Mouse (Mus musculus): ENCODE measurements around the gene Nr2e1. TPM values are rescaled to one million over a fixed set of nuclear protein-coding genes. Genes with fewer than 3 reads are reported as not detected.

The Nr2e1 gene
- polyA plus RNA-seq, 1 experiment, result not detected

DNA sequence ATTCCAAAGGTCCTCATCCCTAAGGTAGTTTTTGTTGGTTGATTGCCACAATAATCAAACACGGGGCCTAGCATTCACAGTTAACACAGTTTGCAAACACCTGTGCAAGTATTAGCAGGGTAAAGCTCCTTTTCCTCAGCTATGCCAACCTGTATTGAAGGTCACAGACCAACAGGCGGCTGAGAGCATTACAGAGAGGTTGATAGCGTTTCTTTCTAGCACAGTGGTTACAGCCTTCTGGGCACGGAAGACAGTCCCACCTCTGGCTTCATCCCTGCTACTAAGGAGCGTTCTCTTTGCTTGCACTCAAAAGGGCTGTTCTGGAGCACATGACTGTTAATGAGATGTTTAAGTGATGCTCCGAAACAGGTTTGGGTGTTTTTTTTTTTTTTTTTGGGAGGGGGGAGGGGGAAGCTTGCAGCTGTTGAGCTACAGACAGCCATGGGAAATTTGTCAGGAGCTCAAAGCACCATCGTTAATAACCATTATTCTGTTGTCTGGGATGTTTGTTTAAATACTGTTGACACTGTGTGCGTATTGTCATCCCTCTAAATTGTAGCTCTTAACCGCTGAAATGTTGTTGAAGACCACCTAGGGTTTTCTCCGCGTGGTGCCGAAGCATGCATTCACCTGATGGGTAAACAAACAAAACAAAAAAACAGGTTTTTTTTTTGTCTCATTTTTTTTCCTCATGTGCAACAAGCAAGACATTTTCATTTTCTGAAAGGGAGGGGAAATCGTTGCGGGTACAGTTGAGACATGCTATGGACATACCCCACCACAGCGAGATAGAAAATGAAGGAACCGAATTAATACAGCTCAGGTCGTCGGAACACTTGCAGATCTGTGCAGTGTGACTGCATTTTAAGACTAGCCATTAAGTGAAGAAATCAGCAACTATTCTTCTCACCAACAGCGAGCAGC is 7.1 kb upstream of the Nr2e1 start:
- Histone ChIP-seq H3K79me3 (ENCODE audit: low read depth) (no peaks in the 10 kb centered on the region), H3K27me3 (ENCODE audit: control insufficient read depth, insufficient read depth, insufficient read length) (peaks cover 78% of the 10 kb centered on the region), H3K36me3 (ENCODE audit: control insufficient read depth, insufficient read depth) (no peaks in the 10 kb centered on the region), H3K4me3 (ENCODE audit: insufficient read depth, poor library complexity, severe bottlenecking) (no peak overlapping the region), H3K79me2 (ENCODE audit: control insufficient read depth, insufficient read depth) (no peaks in the 10 kb centered on the region), H3ac (ENCODE audit: control insufficient read depth, insufficient read length, low read depth) (no peak overlapping the region)
- TF ChIP-seq CTCF (IDR thresholded peaks at IDR 0.05; ENCODE audit: control insufficient read depth, insufficient read depth, insufficient read length), result no peak
- TF ChIP-seq MYOG (IDR thresholded peaks at IDR 0.05; ENCODE audit: control insufficient read depth, extremely low read depth, insufficient read length), result no peak
- TF ChIP-seq FOSL1 (IDR thresholded peaks at IDR 0.05; ENCODE audit: insufficient read depth, low read length, poor library complexity, severe bottlenecking), result no peak
- no peak for TF ChIP-seq MYOD1 (IDR thresholded peaks at IDR 0.05; ENCODE audit: control insufficient read depth, insufficient read length, low read depth)
- no peak for TF ChIP-seq CEBPB (IDR thresholded peaks at IDR 0.05; ENCODE audit: low read depth)
- no peak for TF ChIP-seq USF1 (IDR thresholded peaks at IDR 0.05; ENCODE audit: low read depth)
- TF ChIP-seq MAX (IDR thresholded peaks at IDR 0.05), result no peak

DNA sequence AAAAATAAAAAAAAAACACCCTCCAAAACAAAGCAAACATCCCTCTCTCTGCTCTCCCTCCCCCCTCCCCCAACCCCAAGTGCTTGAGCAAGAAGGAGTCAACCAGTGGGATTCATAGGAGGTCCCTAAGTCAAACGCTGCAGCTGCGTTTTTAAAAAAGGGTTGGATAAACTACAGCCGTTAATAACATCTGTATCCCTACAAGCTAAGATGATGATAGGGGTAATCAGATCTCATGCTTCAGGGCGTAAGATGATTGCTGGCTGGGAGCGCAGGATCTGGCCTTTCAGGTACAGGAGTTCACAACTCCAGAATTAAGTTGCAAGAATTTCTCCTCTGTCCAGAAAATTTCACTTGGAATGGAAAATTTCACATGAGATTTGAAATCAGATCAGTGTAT is 6.1 kb upstream of the Nr2e1 start:
- H3K27me3 ChIP-seq (ENCODE audit: control insufficient read depth, insufficient read depth, insufficient read length), result peaks cover 88% of the 10 kb centered on the region
- no peaks in the 10 kb centered on the region for H3K36me3 ChIP-seq (ENCODE audit: control insufficient read depth, insufficient read depth)
- no peak overlapping the region for H3K4me3 ChIP-seq (ENCODE audit: insufficient read depth, poor library complexity, severe bottlenecking)
- H3K79me3 ChIP-seq (ENCODE audit: low read depth), result no peaks in the 10 kb centered on the region
- no peak overlapping the region for H3ac ChIP-seq (ENCODE audit: control insufficient read depth, insufficient read length, low read depth)
- TF ChIP-seq MYOD1 (IDR thresholded peaks at IDR 0.05; ENCODE audit: control insufficient read depth, insufficient read length, low read depth) (no peak), CTCF (IDR thresholded peaks at IDR 0.05; ENCODE audit: control insufficient read depth, insufficient read depth, insufficient read length) (no peak), MAX (IDR thresholded peaks at IDR 0.05) (no peak), USF1 (IDR thresholded peaks at IDR 0.05; ENCODE audit: low read depth) (no peak), MYOG (IDR thresholded peaks at IDR 0.05; ENCODE audit: control insufficient read depth, extremely low read depth, insufficient read length) (no peak), CEBPB (IDR thresholded peaks at IDR 0.05; ENCODE audit: low read depth) (no peak), FOSL1 (IDR thresholded peaks at IDR 0.05; ENCODE audit: insufficient read depth, low read length, poor library complexity, severe bottlenecking) (no peak)
- H3K79me2 ChIP-seq (ENCODE audit: control insufficient read depth, insufficient read depth), result no peaks in the 10 kb centered on the region

DNA sequence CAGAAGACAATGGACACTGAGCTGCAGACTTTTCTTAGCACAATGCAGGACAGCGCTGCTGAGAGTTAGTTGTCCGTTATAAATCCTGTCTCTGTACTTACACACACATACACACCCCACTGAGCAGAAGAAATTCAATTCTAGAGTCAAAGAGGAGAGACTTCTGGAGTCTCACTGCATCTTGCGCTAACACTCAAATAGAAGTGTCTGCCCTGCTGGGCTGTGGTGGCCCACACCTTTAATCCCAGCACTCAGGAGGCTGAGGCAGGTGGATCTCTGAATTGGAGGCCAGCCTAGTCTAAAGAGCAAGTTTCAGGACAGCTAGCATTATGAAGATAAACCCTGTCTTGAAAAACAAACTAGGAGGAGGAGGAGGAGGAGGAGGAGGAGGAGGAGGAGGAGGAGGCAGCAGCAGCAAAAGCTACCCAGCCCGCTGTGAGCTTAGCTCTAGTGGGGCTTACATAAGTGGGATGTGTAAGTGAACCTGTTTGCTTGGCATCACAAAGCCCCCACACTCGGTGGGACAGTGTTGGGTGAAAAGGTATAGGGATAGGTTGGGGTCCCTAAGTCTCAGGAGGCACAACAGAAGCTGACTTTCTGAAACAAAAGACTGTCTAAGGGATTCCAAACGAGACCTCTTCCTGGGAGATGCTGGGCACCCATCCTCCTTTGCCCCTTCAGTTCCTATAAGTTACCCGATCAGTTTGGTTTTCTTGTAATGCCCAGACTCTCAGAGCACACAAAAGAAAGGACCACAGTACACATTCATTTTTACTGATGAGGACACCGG is 4.7 kb upstream of the Nr2e1 start:
- no peak for TF ChIP-seq FOSL1 (IDR thresholded peaks at IDR 0.05; ENCODE audit: insufficient read depth, low read length, poor library complexity, severe bottlenecking)
- no peak for TF ChIP-seq CEBPB (IDR thresholded peaks at IDR 0.05; ENCODE audit: low read depth)
- TF ChIP-seq MYOD1 (IDR thresholded peaks at IDR 0.05; ENCODE audit: control insufficient read depth, insufficient read length, low read depth), result no peak
- TF ChIP-seq CTCF (IDR thresholded peaks at IDR 0.05; ENCODE audit: control insufficient read depth, insufficient read depth, insufficient read length), result no peak
- no peak for TF ChIP-seq MYOG (IDR thresholded peaks at IDR 0.05; ENCODE audit: control insufficient read depth, extremely low read depth, insufficient read length)
- TF ChIP-seq USF1 (IDR thresholded peaks at IDR 0.05; ENCODE audit: low read depth), result no peak
- no peak for TF ChIP-seq MAX (IDR thresholded peaks at IDR 0.05)
- H3K4me3 ChIP-seq (ENCODE audit: insufficient read depth, poor library complexity, severe bottlenecking), result no peak overlapping the region

DNA sequence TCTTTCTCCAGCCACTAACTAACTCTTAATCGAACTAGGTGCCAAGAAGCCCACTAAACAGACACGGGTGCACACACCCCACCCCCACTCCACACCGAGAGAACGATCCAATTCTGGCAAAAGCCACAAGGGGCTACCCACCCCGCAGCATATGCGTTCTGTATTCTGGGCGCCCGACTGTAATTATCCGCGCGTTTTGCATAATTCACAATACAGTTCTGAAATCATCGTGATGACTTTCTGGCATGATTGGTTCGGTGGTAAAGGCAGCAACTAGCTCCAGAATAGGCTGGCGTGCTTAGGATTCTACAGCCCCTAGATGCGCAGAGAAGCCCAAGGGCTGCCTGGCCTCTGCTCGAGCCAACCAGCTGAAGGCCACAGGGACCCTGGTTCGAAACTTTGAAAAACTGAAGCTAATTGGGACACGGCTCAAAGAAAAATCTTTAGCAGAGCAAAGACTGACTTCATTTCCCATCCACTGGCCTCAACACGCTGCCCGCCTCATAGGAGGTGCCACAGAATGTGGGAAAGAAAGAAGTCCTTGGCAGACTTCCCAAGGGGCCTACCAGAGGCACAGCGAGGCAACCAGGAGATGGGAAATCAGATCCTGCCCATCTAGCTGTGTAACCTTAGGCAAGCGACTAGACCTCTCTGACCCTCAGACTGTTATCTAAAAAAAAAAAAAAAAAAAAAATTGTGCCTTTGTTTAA is 2.3 kb upstream of the Nr2e1 start:
- TF ChIP-seq MYOD1 (IDR thresholded peaks at IDR 0.05; ENCODE audit: control insufficient read depth, insufficient read length, low read depth), result no peak
- no peak for TF ChIP-seq CEBPB (IDR thresholded peaks at IDR 0.05; ENCODE audit: low read depth)
- no peak for TF ChIP-seq MAX (IDR thresholded peaks at IDR 0.05)
- no peak for TF ChIP-seq FOSL1 (IDR thresholded peaks at IDR 0.05; ENCODE audit: insufficient read depth, low read length, poor library complexity, severe bottlenecking)
- no peak for TF ChIP-seq USF1 (IDR thresholded peaks at IDR 0.05; ENCODE audit: low read depth)
- TF ChIP-seq CTCF (IDR thresholded peaks at IDR 0.05; ENCODE audit: control insufficient read depth, insufficient read depth, insufficient read length), result no peak
- no peak for TF ChIP-seq MYOG (IDR thresholded peaks at IDR 0.05; ENCODE audit: control insufficient read depth, extremely low read depth, insufficient read length)
- H3K4me3 ChIP-seq (ENCODE audit: insufficient read depth, poor library complexity, severe bottlenecking), result no peak overlapping the region
- H3K79me3 ChIP-seq (ENCODE audit: low read depth), result no peaks in the 10 kb centered on the region
- no peaks in the 10 kb centered on the region for H3K36me3 ChIP-seq (ENCODE audit: control insufficient read depth, insufficient read depth)
- no peaks in the 10 kb centered on the region for H3K79me2 ChIP-seq (ENCODE audit: control insufficient read depth, insufficient read depth)
- H3K27me3 ChIP-seq (ENCODE audit: control insufficient read depth, insufficient read depth, insufficient read length), result peaks cover 92% of the 10 kb centered on the region
- H3ac ChIP-seq (ENCODE audit: control insufficient read depth, insufficient read length, low read depth), result no peak overlapping the region

More for the DNA sequence above, 4.7 kb upstream of the Nr2e1 start:
- Histone ChIP-seq H3K79me3 (ENCODE audit: low read depth) (no peaks in the 10 kb centered on the region), H3K79me2 (ENCODE audit: control insufficient read depth, insufficient read depth) (no peaks in the 10 kb centered on the region), H3K27me3 (ENCODE audit: control insufficient read depth, insufficient read depth, insufficient read length) (peaks cover 95% of the 10 kb centered on the region), H3ac (ENCODE audit: control insufficient read depth, insufficient read length, low read depth) (no peak overlapping the region), H3K36me3 (ENCODE audit: control insufficient read depth, insufficient read depth) (no peaks in the 10 kb centered on the region)

DNA sequence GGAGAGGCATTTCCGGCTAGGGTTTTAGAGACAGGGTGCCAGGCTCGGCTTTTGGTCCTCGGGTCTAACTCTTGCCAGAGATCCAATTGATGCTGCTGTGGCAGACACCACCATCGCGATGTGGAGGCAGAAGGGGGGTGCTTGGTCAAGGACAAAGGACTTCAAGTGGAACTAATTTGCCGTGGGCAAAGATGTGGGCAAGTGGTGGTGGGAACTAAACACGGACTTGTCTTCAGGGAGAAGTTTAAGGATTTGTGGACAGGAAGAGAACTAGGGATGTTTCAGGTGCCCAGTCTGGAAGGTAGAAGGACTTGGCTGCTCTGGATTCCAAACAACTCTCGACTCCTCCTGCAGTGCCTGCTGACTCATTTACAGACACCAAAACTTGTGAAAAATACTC is 1.7 kb upstream of the Nr2e1 start:
- Histone ChIP-seq H3K4me3 (ENCODE audit: insufficient read depth, poor library complexity, severe bottlenecking) (no peak overlapping the region), H3K27me3 (ENCODE audit: control insufficient read depth, insufficient read depth, insufficient read length) (peaks cover 92% of the 10 kb centered on the region), H3K79me3 (ENCODE audit: low read depth) (no peaks in the 10 kb centered on the region), H3K36me3 (ENCODE audit: control insufficient read depth, insufficient read depth) (no peaks in the 10 kb centered on the region), H3K79me2 (ENCODE audit: control insufficient read depth, insufficient read depth) (no peaks in the 10 kb centered on the region), H3ac (ENCODE audit: control insufficient read depth, insufficient read length, low read depth) (no peak overlapping the region)
- TF ChIP-seq MAX (IDR thresholded peaks at IDR 0.05), result no peak
- no peak for TF ChIP-seq CEBPB (IDR thresholded peaks at IDR 0.05; ENCODE audit: low read depth)
- TF ChIP-seq MYOG (IDR thresholded peaks at IDR 0.05; ENCODE audit: control insufficient read depth, extremely low read depth, insufficient read length), result no peak
- no peak for TF ChIP-seq USF1 (IDR thresholded peaks at IDR 0.05; ENCODE audit: low read depth)
